Comparison of ENCODE assay signal across 9 mouse cellular contexts in the genomic region with DNA sequence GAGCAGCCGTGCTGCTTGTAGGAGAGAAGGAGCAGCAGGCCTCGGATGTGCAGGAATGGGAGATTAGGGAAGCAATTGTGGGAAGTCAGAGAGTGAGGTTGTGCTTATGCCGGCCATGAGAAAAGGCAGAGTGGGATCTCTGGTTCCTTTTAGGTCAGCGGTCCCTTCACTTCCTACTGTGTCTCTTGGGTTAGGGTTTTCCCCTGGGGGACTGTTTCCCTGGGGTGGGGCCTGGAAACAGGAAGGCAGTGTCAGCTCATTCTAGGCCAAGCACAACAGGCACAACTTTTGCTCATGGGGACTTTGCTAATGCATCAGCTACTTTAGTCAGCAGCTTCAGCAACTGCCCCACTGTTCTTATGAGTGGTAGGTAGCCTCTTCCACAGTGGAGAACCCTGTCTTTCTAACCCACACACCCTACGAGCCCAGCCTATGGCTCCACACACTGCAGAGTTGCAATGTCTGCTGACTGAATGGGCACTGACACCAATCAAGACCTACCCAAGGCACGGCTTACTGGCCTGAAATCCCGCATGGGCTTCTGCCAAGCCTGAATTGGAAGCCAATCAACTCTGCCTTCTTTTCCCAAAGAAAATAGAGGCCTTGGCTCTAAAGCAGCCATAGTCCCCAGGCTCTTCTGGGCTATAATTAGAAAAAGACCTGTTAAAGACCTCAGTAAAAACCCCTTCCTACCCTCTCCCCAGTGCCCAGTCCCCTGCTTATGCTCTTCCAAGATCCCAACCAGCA.
A peak's percentile ranks its signal among the peaks of the same experiment; 100 is the strongest.
DNase-seq lines count a peak whose midpoint lies in the region; ATAC-seq lines count a peak whose summit lies in the region.
"Had no signal": no experiment of that assay in that cellular context is flagged by ENCODE, and none has a peak within 500 bp of the region (broad histone marks: within the 10 kb centered on the region; RNA-seq: fewer than 3 reads in every experiment).

No protein-coding gene starts in this region.

- no peak overlapping the region for H3K9ac ChIP-seq in heart, embryonic 11.5 days (ENCODE audit: low read depth, low read length)
- H3K9ac ChIP-seq in limb, embryonic 13.5 days, result no peak overlapping the region
- H3K9ac ChIP-seq: midbrain, embryonic 12.5 days had no signal

- H3K27me3 ChIP-seq in heart, embryonic 11.5 days (ENCODE audit: control insufficient read depth, insufficient read depth, low read length), result no peaks in the 10 kb centered on the region
- no peaks in the 10 kb centered on the region for H3K27me3 ChIP-seq in limb, embryonic 13.5 days
- H3K27me3 ChIP-seq: midbrain, embryonic 12.5 days had no signal

- H3K27ac ChIP-seq in heart, embryonic 11.5 days (ENCODE audit: low read depth, low read length), result no peak overlapping the region; the same call in 1 of the 2 replicates
- H3K27ac ChIP-seq in limb, embryonic 13.5 days, result peak overlapping the region; percentile 79
- H3K27ac ChIP-seq: midbrain, embryonic 12.5 days had no signal

- H3K4me1 ChIP-seq in heart, embryonic 11.5 days (ENCODE audit: control insufficient read depth, insufficient read depth, low read length), result peaks cover 7% of the 10 kb centered on the region
- peaks cover 43% of the 10 kb centered on the region for H3K4me1 ChIP-seq in limb, embryonic 13.5 days
- H3K4me1 ChIP-seq: midbrain, embryonic 12.5 days had no signal

- ATAC-seq in heart, embryonic 11.5 days (replicated peaks; ENCODE audit: insufficient number of reproducible peaks, low FRiP score, low TSS enrichment), result no peak
- ATAC-seq in limb, embryonic 13.5 days (ENCODE audit: low FRiP score, low read depth), result peak; percentile 72
- ATAC-seq in erythroblast, adult 5-6 weeks (replicated peaks; ENCODE audit: low FRiP score, poor library complexity, severe bottlenecking), result no peak

- no peaks in the 10 kb centered on the region for H3K9me3 ChIP-seq in heart, embryonic 11.5 days (replicated peaks; ENCODE audit: control insufficient read depth, low read length)
- no peaks in the 10 kb centered on the region for H3K9me3 ChIP-seq in limb, embryonic 13.5 days
- H3K9me3 ChIP-seq: midbrain, embryonic 12.5 days had no signal

- no peaks in the 10 kb centered on the region for H3K36me3 ChIP-seq in heart, embryonic 11.5 days (ENCODE audit: control insufficient read depth, insufficient read depth, low read length)
- peaks cover 11% of the 10 kb centered on the region; the same call in 1 of the 2 replicates for H3K36me3 ChIP-seq in limb, embryonic 13.5 days
- H3K36me3 ChIP-seq: midbrain, embryonic 12.5 days had no signal

- H3K4me3 ChIP-seq in heart, embryonic 11.5 days (ENCODE audit: low read depth, low read length), result no peak overlapping the region
- H3K4me3 ChIP-seq in limb, embryonic 13.5 days, result no peak overlapping the region
- H3K4me3 ChIP-seq: midbrain, embryonic 12.5 days had no signal

- intact Hi-C loops in heart, postnatal 10 days (cut with DNase I), result no loop called here

- 70% methylated on average over 7 of the region's 7 CpGs for WGBS in heart, embryonic 11.5 days (ENCODE audit: insufficient replicate concordance)
- WGBS in limb, embryonic 13.5 days, result 53% methylated on average over 7 of the region's 7 CpGs

- DNase-seq in heart, adult 18-20 months, result peak; percentile 85 to 88
- DNase-seq in adipocyte (ENCODE audit: low spot score), result peak; percentile 80
- peak; percentile 87 to 90 for DNase-seq in cerebellum, postnatal 14 days
- DNase-seq in heart, postnatal 10 days, result peak; percentile 64 to 72
- no peak for DNase-seq in spleen, adult 12 weeks (ENCODE audit: low spot score)

- no peak overlapping the region for H3K4me2 ChIP-seq in heart, embryonic 11.5 days
- H3K4me2 ChIP-seq in limb, embryonic 13.5 days (replicated peaks), result no peak overlapping the region
- H3K4me2 ChIP-seq: midbrain, embryonic 12.5 days had no signal
